Mouse (Mus musculus) G1E (cell line): ENCODE data around the gene Pgm5.

ENCODE experiments used
- CTCF ChIP-seq: IDR thresholded peaks from 2 replicates; pipeline ENCODE4 v1.5.1; 2012; ENCODE audit warnings: low read depth, low read length, inconsistent platforms, mixed read lengths
- GATA1 ChIP-seq: IDR thresholded peaks from 2 replicates; pipeline ENCODE4 v1.6.1; 2012; ENCODE audit warnings: borderline replicate concordance, low read length, inconsistent platforms, mixed read lengths
- GATA2 ChIP-seq: IDR thresholded peaks from 2 replicates; pipeline ENCODE4 v1.6.1; 2012; ENCODE audit warnings: low read depth, low read length, inconsistent platforms, borderline replicate concordance
- POLR2AphosphoS5 ChIP-seq: IDR thresholded peaks from 2 replicates; pipeline ENCODE4 v1.6.1; 2012; ENCODE audit warnings: low read depth, low read length, inconsistent platforms; ENCODE audit not compliant: insufficient replicate concordance
- TAL1 ChIP-seq: conservative IDR thresholded peaks from 2 replicates; pipeline ENCODE4 v1.6.1; 2012; ENCODE audit warnings: low read depth, low read length, inconsistent platforms, mixed read lengths

- no peak for TF ChIP-seq CTCF
- no peak for TF ChIP-seq TAL1
- TF ChIP-seq GATA1 = no peak
- TF ChIP-seq POLR2AphosphoS5 = no peak
- TF ChIP-seq GATA2 = no peak
Observed at GRCm38 (mm10) chr19:24704326-24704725, 157.3 kb downstream of the Pgm5 start.
